Mouse (Mus musculus) heart, embryonic 14.5 days (tissue): ENCODE measurements around the gene Npr1. TPM values are rescaled to one million over a fixed set of nuclear protein-coding genes. Genes with fewer than 3 reads are reported as not detected.

Experiments used
- ATAC-seq: fragments of 200-750 bp; cut with Nextera tagmentation; 2 replicates; pipeline ENCODE4 v1.8.0; 2017; ENCODE audit warnings: low read depth, moderate TSS enrichment; ENCODE audit not compliant: insufficient number of reproducible peaks, insufficient read depth, low FRiP score
- H3K27ac ChIP-seq, 2 experiments: fragments of 200-500 bp in 1 of 2; fragments of 300-500 bp in 1 of 2; sonication (generic) in 1 of 2; replicated peaks in 1 of 2; 2 replicates each; pipeline ENCODE4 v1.5.1; 2012 to 2014; ENCODE audit warnings: low read depth in 2 of 2, low read length in 2 of 2, control low read depth in 1 of 2, mild to moderate bottlenecking in 1 of 2, mixed read lengths in 1 of 2; ENCODE audit not compliant: control insufficient read depth in 1 of 2, insufficient read depth in 1 of 2
- H3K27me3 ChIP-seq: fragments of 300-500 bp; sonication (generic); 2 replicates; pipeline ENCODE4 v1.6.1; 2014; ENCODE audit warnings: mild to moderate bottlenecking, low read length, control low read depth; ENCODE audit not compliant: control insufficient read depth, insufficient read depth
- H3K36me3 ChIP-seq: fragments of 300-500 bp; sonication (generic); 2 replicates; pipeline ENCODE4 v1.6.1; 2014; ENCODE audit warnings: mild to moderate bottlenecking, control low read depth, low read length, mixed read lengths; ENCODE audit not compliant: control insufficient read depth, insufficient read depth
- H3K4me1 ChIP-seq, 2 experiments: fragments of 200-500 bp in 1 of 2; fragments of 300-500 bp in 1 of 2; sonication (generic) in 1 of 2; 2 replicates each; pipeline ENCODE4 v1.6.1; 2012 to 2014; ENCODE audit warnings: low read length in 2 of 2, control low read depth in 1 of 2, mixed read lengths in 1 of 2; ENCODE audit not compliant: control insufficient read depth in 2 of 2, insufficient read depth in 2 of 2
- H3K4me2 ChIP-seq: fragments of 300-500 bp; sonication (generic); 2 replicates; pipeline ENCODE4 v1.6.1; 2014; ENCODE audit warnings: mild to moderate bottlenecking, low read length
- H3K4me3 ChIP-seq, 2 experiments: fragments of 200-500 bp in 1 of 2; fragments of 300-500 bp in 1 of 2; sonication (generic) in 1 of 2; 2 replicates each; pipeline ENCODE4 v1.5.1; 2012 to 2014; ENCODE audit warnings: low read length in 2 of 2, mild to moderate bottlenecking in 2 of 2, control low read depth in 1 of 2, low read depth in 1 of 2, moderate library complexity in 1 of 2; ENCODE audit not compliant: control insufficient read depth in 1 of 2, insufficient read depth in 1 of 2
- H3K9ac ChIP-seq: fragments of 300-500 bp; sonication (generic); 2 replicates; pipeline ENCODE4 v1.6.1; 2014; ENCODE audit warnings: mild to moderate bottlenecking, low read length
- H3K9me3 ChIP-seq: fragments of 300-500 bp; sonication (generic); 2 replicates; pipeline ENCODE4 v1.6.1; 2016; ENCODE audit warnings: low read length, control low read depth; ENCODE audit not compliant: control insufficient read depth
- WGBS: fragments of 180-500 bp; shearing (Covaris S2); extraction: QIAGEN DNeasy Blood & Tissue Kit; methylation state at CpG from one replicate; pipeline ENCODE4 v1.1.7; 2014; 5-methylcytosine and 5-hydroxymethylcytosine counted together
- polyA plus RNA-seq: library from polyadenylated mRNA; unstranded; fragments of >200 nt; fragmentation: Nextera tagmentation; extraction: Ambion mirVana; gene quantifications from 2 replicates; pipeline ENCODE4 v1.2.1, GENCODE M21; 2014

Gene Npr1
- polyA plus RNA-seq, 1 experiment from 2014 or later = 11.8 TPM

DNA sequence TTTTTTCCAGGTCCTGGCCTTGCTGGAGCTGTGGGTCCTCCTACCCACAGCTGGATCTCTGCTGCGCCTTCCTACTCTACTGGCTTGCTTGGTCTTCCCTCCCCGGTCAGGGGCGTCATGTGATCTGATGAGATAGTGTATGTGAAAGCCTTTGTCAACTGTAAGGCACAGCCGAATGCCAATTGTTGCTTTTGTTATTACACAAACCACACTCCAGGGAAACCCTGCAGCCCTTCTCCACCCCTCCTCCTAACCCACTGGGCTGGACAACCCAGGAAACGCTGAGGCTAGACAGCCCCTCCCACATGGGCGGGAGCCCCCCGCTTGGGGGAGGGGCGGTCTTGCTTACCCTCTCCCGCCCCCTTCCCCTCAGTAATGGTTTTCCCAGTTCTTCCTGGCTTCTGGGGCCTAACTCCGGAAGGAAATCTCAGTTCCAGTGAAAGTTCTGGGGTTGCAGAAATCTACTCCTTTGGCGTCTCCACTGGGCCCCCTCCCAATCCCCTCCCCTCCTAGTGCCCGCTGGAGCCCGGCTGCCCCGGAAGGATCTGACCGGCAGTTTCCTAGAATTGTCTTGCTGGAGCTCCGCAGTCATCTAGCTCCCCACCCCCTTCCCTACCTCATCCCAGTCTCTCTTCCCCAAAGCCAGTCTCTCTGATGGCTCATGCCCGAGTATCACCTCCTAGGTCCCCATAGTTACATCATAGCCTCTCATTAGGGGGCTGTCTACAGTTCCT, 19.1 kb downstream of the Npr1 start:
- H3K27ac ChIP-seq = peak overlapping the region; percentile 94 to 97
- H3K4me1 ChIP-seq = peaks cover 23% of the 10 kb centered on the region in 2 experiments
- H3K36me3 ChIP-seq = no peaks in the 10 kb centered on the region
- H3K4me3 ChIP-seq = peak overlapping the region; percentile 35 to 38
- H3K9ac ChIP-seq = peak overlapping the region; percentile 68
- WGBS = under 1% methylated on average over 16 of the region's 17 CpGs
- no peaks in the 10 kb centered on the region for H3K27me3 ChIP-seq
- ATAC-seq = peak; percentile 93
- no peaks in the 10 kb centered on the region for H3K9me3 ChIP-seq
- peak overlapping the region; percentile 64 for H3K4me2 ChIP-seq

- Histone ChIP-seq H3K4me1 (peaks cover 14 to 15% of the 10 kb centered on the region in 2 experiments), H3K9ac (peak overlapping the region; percentile 68), H3K9me3 (no peaks in the 10 kb centered on the region), H3K27me3 (no peaks in the 10 kb centered on the region), H3K4me2 (peak overlapping the region; percentile 64), H3K36me3 (no peaks in the 10 kb centered on the region), H3K27ac (peak overlapping the region; percentile 89 to 94), H3K4me3 (peak overlapping the region in 1 of 2 experiments; percentile 35; a peak in 1 of 4 replicates)
- WGBS = 63% methylated on average over 11 of the region's 11 CpGs
- ATAC-seq = no peak
These were observed 20.1 kb downstream of the Npr1 start for GRCm38 (mm10) chr3:90445417-90446200.

- H3K4me3 ChIP-seq = no peak overlapping the region
- 87% methylated on average over 3 of the region's 3 CpGs for WGBS
These were observed 21.7 kb downstream of the Npr1 start for GRCm38 (mm10) chr3:90443977-90444376.

DNA sequence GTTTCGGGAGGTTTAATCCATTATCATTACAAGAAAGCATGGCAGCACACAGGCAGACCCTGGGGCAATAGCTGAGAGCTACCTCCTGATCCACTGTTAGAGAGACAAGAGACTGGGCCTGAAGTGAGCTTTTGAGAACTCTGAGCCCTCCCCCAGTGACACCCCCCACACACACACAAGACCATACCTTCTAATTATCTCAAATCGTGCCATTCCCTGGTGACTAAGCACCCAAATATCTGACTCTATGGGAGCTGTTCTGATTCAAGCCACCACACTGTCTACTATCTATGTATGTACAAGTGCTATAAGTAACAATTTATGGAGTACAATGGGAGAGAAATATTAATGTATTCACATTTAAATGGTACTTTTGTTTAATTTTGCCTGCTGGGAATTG, 24.9 kb downstream of the Npr1 start:
- 66% methylated on average over 2 of the region's 2 CpGs for WGBS

More at GRCm38 (mm10) chr3:90443977-90444376, 21.7 kb downstream of the Npr1 start:
- ATAC-seq = no peak
- Histone ChIP-seq H3K9me3 (no peaks in the 10 kb centered on the region), H3K27ac (no peak overlapping the region), H3K9ac (no peak overlapping the region), H3K4me2 (no peak overlapping the region), H3K36me3 (no peaks in the 10 kb centered on the region), H3K4me1 (peaks cover 13 to 15% of the 10 kb centered on the region in 2 experiments), H3K27me3 (no peaks in the 10 kb centered on the region)

DNA sequence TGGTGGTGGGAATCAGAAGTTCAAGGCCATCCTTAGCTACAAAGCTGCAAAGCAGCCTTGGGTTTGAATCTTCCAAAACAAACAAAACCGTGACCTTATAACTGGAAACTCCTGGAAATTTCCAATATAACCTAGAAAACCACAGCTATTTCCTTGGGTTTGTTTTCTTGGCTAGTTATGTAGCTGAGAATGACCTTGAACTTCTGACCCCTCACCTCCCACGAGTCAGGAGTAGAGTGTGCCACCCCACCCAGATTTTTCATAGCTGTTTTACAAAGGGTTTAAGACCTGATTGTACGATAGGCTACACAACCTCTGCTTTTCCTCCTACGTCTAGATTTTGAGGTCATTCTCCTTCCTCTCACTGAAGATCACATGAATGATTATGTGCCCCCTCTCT, 28.5 kb downstream of the Npr1 start:
- no peaks in the 10 kb centered on the region for H3K36me3 ChIP-seq
- no peak overlapping the region for H3K4me3 ChIP-seq
- H3K9ac ChIP-seq = no peak overlapping the region
- no peak overlapping the region for H3K27ac ChIP-seq
- H3K9me3 ChIP-seq = no peaks in the 10 kb centered on the region
- no peaks in the 10 kb centered on the region for H3K27me3 ChIP-seq
- H3K4me2 ChIP-seq = no peak overlapping the region
- ATAC-seq = no peak
- peaks cover 0 to 3% of the 10 kb centered on the region in 2 experiments; a peak in 3 of 4 replicates for H3K4me1 ChIP-seq
- 52% methylated on average over 4 of the region's 4 CpGs for WGBS

More for the DNA sequence above, 24.9 kb downstream of the Npr1 start:
- H3K9me3 ChIP-seq = no peaks in the 10 kb centered on the region
- H3K36me3 ChIP-seq = no peaks in the 10 kb centered on the region
- H3K27me3 ChIP-seq = no peaks in the 10 kb centered on the region
- no peak overlapping the region for H3K27ac ChIP-seq
- no peak for ATAC-seq
- H3K9ac ChIP-seq = no peak overlapping the region
- no peak overlapping the region for H3K4me3 ChIP-seq
- peaks cover 2 to 3% of the 10 kb centered on the region in 2 experiments; a peak in 3 of 4 replicates for H3K4me1 ChIP-seq
- no peak overlapping the region for H3K4me2 ChIP-seq

- Histone ChIP-seq H3K4me2 (peak overlapping the region; percentile 82), H3K4me3 (peak overlapping the region; percentile 66 to 85; a peak in 3 of 4 replicates), H3K27me3 (no peaks in the 10 kb centered on the region), H3K4me1 (peaks cover 0 to 25% of the 10 kb centered on the region in 2 experiments; a peak in 3 of 4 replicates), H3K27ac (peak overlapping the region; percentile 70 to 96; a peak in 3 of 4 replicates), H3K36me3 (0 out of 2 replicates have a peak, but pooled peaks cover 10% of the 10 kb centered on the region), H3K9me3 (no peaks in the 10 kb centered on the region), H3K9ac (peak overlapping the region; percentile 68)
- no peak for ATAC-seq
- WGBS = 53% methylated on average over 11 of the region's 11 CpGs
These were observed 31.5 kb downstream of the Npr1 start for GRCm38 (mm10) chr3:90434073-90434730.

DNA sequence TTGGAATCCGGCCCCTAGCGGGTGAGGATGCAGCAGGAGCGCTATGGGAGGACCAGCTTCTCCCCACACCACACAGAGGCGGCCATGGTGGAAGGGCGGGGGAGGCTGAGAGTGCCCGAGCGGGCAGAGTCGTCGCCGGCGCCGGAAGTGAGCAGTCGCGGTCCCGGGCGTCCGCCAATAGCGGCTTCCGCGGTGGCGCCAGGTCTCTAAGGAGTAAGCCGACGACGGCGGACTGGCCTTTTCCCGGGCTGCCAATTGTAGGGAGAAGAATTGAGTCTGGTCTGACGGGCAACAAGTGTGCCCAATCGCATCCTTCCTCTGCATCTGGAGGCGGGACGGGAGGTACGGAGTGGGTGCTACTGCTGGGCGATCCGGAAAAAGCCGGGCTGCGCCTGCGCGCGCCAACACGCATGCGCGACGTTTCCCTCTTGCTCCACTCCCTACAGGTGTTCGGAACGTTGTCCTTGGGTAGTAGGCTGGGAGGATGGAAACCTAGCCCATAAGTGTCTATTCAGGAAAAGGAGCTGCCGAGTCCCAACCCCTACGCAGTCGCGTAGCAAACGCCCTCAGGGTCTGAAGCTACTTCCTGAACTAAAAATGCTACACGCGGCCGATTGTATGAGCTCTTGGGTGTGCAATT, 32.2 kb downstream of the Npr1 start, which contains the start of gene Ints3:
Gene Ints3 (minus strand): TSS at position 242 of the 640 bp plus-strand sequence.
- no peaks in the 10 kb centered on the region for H3K27me3 ChIP-seq
- peaks cover under 1 to 25% of the 10 kb centered on the region in 2 experiments; a peak in 3 of 4 replicates for H3K4me1 ChIP-seq
- under 1% methylated on average over 52 of the region's 52 CpGs for WGBS
- H3K9me3 ChIP-seq = no peaks in the 10 kb centered on the region
- H3K4me3 ChIP-seq = peak within 1 kb of the TSS; percentile 66 to 85
- H3K4me2 ChIP-seq = peak within 1 kb of the TSS; percentile 82
- H3K27ac ChIP-seq = peak within 1 kb of the TSS; percentile 96 to 99
- H3K36me3 ChIP-seq = 0 out of 2 replicates have a peak, but pooled peaks cover 10% of the 10 kb centered on the region
- peak; percentile 99 for ATAC-seq
- peak within 1 kb of the TSS; percentile 90 for H3K9ac ChIP-seq
